Mouse (Mus musculus) adrenal gland, postnatal 4 days (tissue): ENCODE measurements around the gene Vsir. TPM values are rescaled to one million over a fixed set of nuclear protein-coding genes. Genes with fewer than 3 reads are reported as not detected.

Experiments
- total RNA-seq, 2 experiments: library from RNA; stranded (reverse); gene quantifications; 2 replicates each; pipeline ENCODE4 v1.2.3; 2021

Gene Vsir
- total RNA-seq, 2 experiments from 2014 or later: 15.7 to 16.5 TPM

Other genes with a start within 250 kb of the Vsir start
- 10 to 100 TPM; 43.4 to 47.2 TPM for gene Spock2, start 240.6 kb upstream of the Vsir start, total RNA-seq
- gene Chst3, start 127.6 kb upstream of the Vsir start, total RNA-seq: 1 to 10 TPM; 3.2 to 3.4 TPM
- gene Psap, start 69.2 kb upstream of the Vsir start, total RNA-seq: 100 to 1,000 TPM; 671 to 696 TPM
- gene Gm17455, start 52.9 kb downstream of the Vsir start, total RNA-seq: not detected